Mouse (Mus musculus) fibroblast of lung, adult 2 months (primary cell): Measurements from ENCODE around the gene Edc3.
A peak's percentile ranks its signal among the peaks of the same experiment; 100 is the strongest.
"Not testable (repeated sequence)": the region's sequence is repeated elsewhere in the genome, so short reads cannot be mapped to it uniquely, and the experiment has no call there.

Experiments
- DNase-seq: peaks from one replicate; pipeline ENCODE4 v3.0.0-alpha.2; 2011; ENCODE audit warnings: low read depth

Edc3 gene

GRCm38 (mm10) chr9:57706496-57706895, 1.8 kb upstream of the Edc3 start:
- no peak for DNase-seq

- DNase-seq = no peak
Measured at GRCm38 (mm10) chr9:57708720-57709274, 457 bp downstream of the Edc3 start.

- not testable (repeated sequence) for DNase-seq
Measured at GRCm38 (mm10) chr9:57710214-57710613, 1.9 kb downstream of the Edc3 start.

GRCm38 (mm10) chr9:57712194-57712593, 3.9 kb downstream of the Edc3 start:
- no peak for DNase-seq

- no peak for DNase-seq
Measured at GRCm38 (mm10) chr9:57718408-57718807, 10.1 kb downstream of the Edc3 start.

- DNase-seq = no peak
Measured at GRCm38 (mm10) chr9:57720736-57721135, 12.4 kb downstream of the Edc3 start.

GRCm38 (mm10) chr9:57722371-57722770, 14.0 kb downstream of the Edc3 start:
- no peak for DNase-seq

GRCm38 (mm10) chr9:57723315-57723715, 15.0 kb downstream of the Edc3 start:
- DNase-seq = peak; percentile 84

GRCm38 (mm10) chr9:57723796-57724195, 15.5 kb downstream of the Edc3 start:
- no peak for DNase-seq

GRCm38 (mm10) chr9:57724701-57725100, 16.4 kb downstream of the Edc3 start:
- DNase-seq = no peak

- DNase-seq = no peak
Measured at GRCm38 (mm10) chr9:57728312-57728711, 20.0 kb downstream of the Edc3 start.

- no peak for DNase-seq
Measured at GRCm38 (mm10) chr9:57733606-57734005, 25.3 kb downstream of the Edc3 start.

GRCm38 (mm10) chr9:57739863-57740262, 31.5 kb downstream of the Edc3 start:
- no peak for DNase-seq

GRCm38 (mm10) chr9:57744462-57745091, 36.2 kb downstream of the Edc3 start:
- no peak for DNase-seq

GRCm38 (mm10) chr9:57747067-57747466, 38.7 kb downstream of the Edc3 start:
- no peak for DNase-seq

- DNase-seq = no peak
Measured at GRCm38 (mm10) chr9:57748137-57748536, 39.8 kb downstream of the Edc3 start.

- DNase-seq = no peak
Measured at GRCm38 (mm10) chr9:57748831-57749230, 40.5 kb downstream of the Edc3 start.

GRCm38 (mm10) chr9:57750901-57751300, 42.6 kb downstream of the Edc3 start:
- DNase-seq = no peak

GRCm38 (mm10) chr9:57757578-57757977, 49.2 kb downstream of the Edc3 start:
- DNase-seq = no peak

GRCm38 (mm10) chr9:57758528-57758927, 50.2 kb downstream of the Edc3 start:
- DNase-seq = no peak

- DNase-seq = peak; percentile 81
Measured at GRCm38 (mm10) chr9:57759289-57759688, 50.9 kb downstream of the Edc3 start.

- no peak for DNase-seq
Measured at GRCm38 (mm10) chr9:57760416-57761146, 52.2 kb downstream of the Edc3 start.
